Mouse (Mus musculus): Measurements from ENCODE around the gene Syne4. TPM values are rescaled to one million over a fixed set of nuclear protein-coding genes. Genes with fewer than 3 reads are reported as not detected.

The Syne4 gene
- polyA plus RNA-seq, 1 experiment from 2014 or later = 13.1 TPM

DNA sequence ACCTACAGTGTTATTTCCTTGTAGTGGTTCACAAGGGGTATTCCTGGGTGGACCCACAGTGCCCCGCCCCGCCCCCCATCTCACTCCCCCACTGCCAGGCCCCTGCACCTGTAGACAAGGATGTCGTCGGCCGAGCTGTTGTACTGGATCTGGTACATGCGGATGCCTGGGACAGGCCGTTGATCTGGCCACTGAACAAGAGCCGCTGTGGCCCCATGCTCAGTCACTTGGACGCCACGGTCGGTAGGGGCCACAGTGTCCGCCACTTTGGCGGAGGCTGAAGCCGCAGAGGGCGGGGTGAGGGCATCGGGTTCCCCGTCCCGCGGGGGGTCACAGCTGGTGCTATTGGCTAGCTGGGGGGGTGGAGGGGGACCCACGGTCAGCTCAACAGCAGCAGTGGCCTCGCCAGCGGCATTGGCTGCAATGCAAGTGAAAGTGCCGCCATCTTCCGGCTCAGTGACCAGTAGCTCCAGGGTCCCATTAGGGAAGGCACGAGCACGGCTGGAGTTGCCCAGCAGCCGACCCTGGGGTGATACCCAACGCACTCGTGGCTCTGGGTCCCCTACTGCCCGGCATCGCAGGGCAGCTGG is 44.8 kb downstream of the Syne4 start:
- ATAC-seq = no peak
- Histone ChIP-seq H3K9me3 (ENCODE audit: low read length) (no peaks in the 10 kb centered on the region), H3K4me1 (ENCODE audit: insufficient read depth, low read depth, low read length) (peaks cover 4% of the 10 kb centered on the region; the same call in 1 of the 2 replicates), H3K9ac (replicated peaks; ENCODE audit: low read depth) (no peak overlapping the region), H3K4me2 (replicated peaks; ENCODE audit: low read depth, low read length) (no peak overlapping the region), H3K27me3 (replicated peaks; ENCODE audit: insufficient read depth, low read length) (no peaks in the 10 kb centered on the region), H3K36me3 (ENCODE audit: insufficient read depth, low read length) (no peaks in the 10 kb centered on the region), H3K27ac (ENCODE audit: low read length) (no peak overlapping the region), H3K4me3 (ENCODE audit: low read depth, low read length) (no peak overlapping the region)
- no peak for TF ChIP-seq EP300 (IDR thresholded peaks at IDR 0.05)
- WGBS = 82% methylated on average over 29 of the region's 31 CpGs
- DNase-seq (ENCODE audit: low spot score) = no peak

DNA sequence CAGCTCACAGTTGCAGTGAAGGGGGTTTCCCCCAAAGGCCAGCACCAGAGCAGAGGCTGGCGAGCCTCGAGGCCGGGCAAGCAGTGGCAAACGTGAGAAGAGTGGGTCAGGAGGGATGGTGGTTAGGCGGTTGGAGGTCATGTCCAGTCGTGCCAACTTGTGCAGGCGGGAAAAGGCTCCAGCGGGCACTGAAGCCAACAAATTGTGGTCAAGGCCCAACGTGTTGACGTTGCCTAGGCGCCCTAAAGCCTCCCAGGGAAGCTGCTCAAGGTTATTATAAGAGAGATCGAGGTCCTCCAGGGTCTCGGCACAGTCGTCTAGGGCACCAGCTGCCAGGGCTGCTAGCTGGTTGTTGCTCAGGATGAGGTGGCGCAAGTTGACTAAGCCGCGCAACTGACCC is 45.4 kb downstream of the Syne4 start:
- no peak overlapping the region for H3K4me2 ChIP-seq (replicated peaks; ENCODE audit: low read depth, low read length)
- no peak overlapping the region for H3K27ac ChIP-seq (ENCODE audit: low read length)
- H3K9ac ChIP-seq (replicated peaks; ENCODE audit: low read depth) = no peak overlapping the region
- WGBS = 88% methylated on average over 17 of the region's 17 CpGs
- no peak overlapping the region for H3K4me3 ChIP-seq (ENCODE audit: low read depth, low read length)
- ATAC-seq (no peak), DNase-seq (ENCODE audit: low spot score) (no peak)
- TF ChIP-seq EP300 (IDR thresholded peaks at IDR 0.05) (no peak), CTCF (IDR thresholded peaks at IDR 0.05) (no peak)
- H3K36me3 ChIP-seq (ENCODE audit: insufficient read depth, low read length) = no peaks in the 10 kb centered on the region
- H3K27me3 ChIP-seq (replicated peaks; ENCODE audit: insufficient read depth, low read length) = no peaks in the 10 kb centered on the region
- peaks cover 4% of the 10 kb centered on the region; the same call in 1 of the 2 replicates for H3K4me1 ChIP-seq (ENCODE audit: insufficient read depth, low read depth, low read length)
- H3K9me3 ChIP-seq (ENCODE audit: low read length) = no peaks in the 10 kb centered on the region

DNA sequence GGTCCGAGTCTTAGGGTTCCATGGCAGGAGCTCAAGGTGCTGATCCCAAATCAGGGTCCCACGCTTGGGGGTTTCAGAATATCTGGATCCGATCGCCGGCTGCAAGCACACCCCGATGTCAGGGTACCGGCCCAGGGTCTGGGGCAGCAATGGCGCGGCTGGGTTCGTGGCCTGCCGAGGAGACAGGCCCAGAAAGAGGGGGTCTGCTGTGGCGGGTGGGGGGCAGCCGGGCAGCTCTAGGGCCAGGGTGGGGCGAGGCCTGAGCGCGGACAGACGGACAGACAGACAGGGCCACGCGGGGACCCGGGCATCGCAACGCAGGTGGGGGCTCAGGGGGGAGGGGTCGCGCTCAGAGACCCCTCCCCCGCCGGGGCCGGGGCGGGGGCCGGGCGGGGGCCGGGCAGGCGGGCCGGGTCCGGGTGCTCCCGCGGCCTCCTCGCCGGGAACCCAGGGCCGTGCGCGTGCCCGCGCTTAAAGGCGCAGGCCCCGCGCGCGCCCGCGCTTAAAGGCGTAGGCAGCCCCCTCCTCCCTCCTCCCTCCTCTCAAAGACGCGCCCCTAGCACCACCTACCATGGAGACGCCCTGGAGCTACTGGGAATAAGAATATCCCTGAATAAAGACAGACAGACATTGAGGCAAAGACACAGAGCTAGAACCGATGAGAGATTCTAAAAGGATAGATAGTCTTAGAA is 48.2 kb downstream of the Syne4 start, which contains the start of gene Lrfn3:
Gene Lrfn3 (minus strand): TSS at position 121 of the 692 bp plus-strand sequence.
- no peaks in the 10 kb centered on the region for H3K9me3 ChIP-seq (ENCODE audit: low read length)
- ATAC-seq (peak; percentile 73), DNase-seq (ENCODE audit: low spot score) (peak; percentile 75)
- H3K4me3 ChIP-seq (ENCODE audit: low read depth, low read length) = peak within 1 kb of the TSS; percentile 63
- TF ChIP-seq EP300 (IDR thresholded peaks at IDR 0.05) (no peak), CTCF (IDR thresholded peaks at IDR 0.05) (no peak)
- WGBS = 2% methylated on average over 39 of the region's 55 CpGs
- no peaks in the 10 kb centered on the region for H3K36me3 ChIP-seq (ENCODE audit: insufficient read depth, low read length)
- H3K4me1 ChIP-seq (ENCODE audit: insufficient read depth, low read depth, low read length) = peaks cover 4% of the 10 kb centered on the region; the same call in 1 of the 2 replicates
- peak within 1 kb of the TSS; percentile 54 for H3K9ac ChIP-seq (replicated peaks; ENCODE audit: low read depth)
- H3K27me3 ChIP-seq (replicated peaks; ENCODE audit: insufficient read depth, low read length) = no peaks in the 10 kb centered on the region
- H3K4me2 ChIP-seq (replicated peaks; ENCODE audit: low read depth, low read length) = peak within 1 kb of the TSS; percentile 89
- H3K27ac ChIP-seq (ENCODE audit: low read length) = no peak within 1 kb of the TSS

DNA sequence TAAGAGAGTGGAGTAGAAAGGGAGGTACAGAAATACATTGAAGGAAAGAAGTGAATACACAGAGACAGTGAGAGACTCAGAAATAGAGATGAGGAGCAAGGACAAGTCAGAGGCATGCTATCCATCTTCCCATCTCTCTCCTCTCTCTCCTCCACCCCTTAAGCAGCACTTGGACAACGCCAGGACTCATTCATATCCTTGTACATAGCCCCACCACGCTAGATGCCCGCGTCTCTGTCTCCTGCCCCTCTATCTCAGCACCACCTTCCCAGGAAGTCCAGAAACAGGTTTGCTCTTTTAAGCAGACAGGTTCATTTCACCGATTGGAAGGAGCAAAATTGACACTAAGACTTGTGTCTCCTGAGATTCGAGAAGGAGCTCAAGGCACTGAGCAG is 48.7 kb downstream of the Syne4 start:
- no peak for ATAC-seq
- Histone ChIP-seq H3K4me1 (ENCODE audit: insufficient read depth, low read depth, low read length) (peaks cover 4% of the 10 kb centered on the region; the same call in 1 of the 2 replicates), H3K27me3 (replicated peaks; ENCODE audit: insufficient read depth, low read length) (no peaks in the 10 kb centered on the region), H3K9me3 (ENCODE audit: low read length) (no peaks in the 10 kb centered on the region), H3K9ac (replicated peaks; ENCODE audit: low read depth) (peak overlapping the region; percentile 54; the same call in 1 of the 2 replicates), H3K27ac (ENCODE audit: low read length) (no peak overlapping the region), H3K36me3 (ENCODE audit: insufficient read depth, low read length) (no peaks in the 10 kb centered on the region), H3K4me2 (replicated peaks; ENCODE audit: low read depth, low read length) (peak overlapping the region; percentile 89), H3K4me3 (ENCODE audit: low read depth, low read length) (peak overlapping the region; percentile 63)
- DNase-seq (ENCODE audit: low spot score) = no peak
- TF ChIP-seq EP300 (IDR thresholded peaks at IDR 0.05) (no peak), CTCF (IDR thresholded peaks at IDR 0.05) (no peak)
- 52% methylated on average over 6 of the region's 6 CpGs for WGBS

DNA sequence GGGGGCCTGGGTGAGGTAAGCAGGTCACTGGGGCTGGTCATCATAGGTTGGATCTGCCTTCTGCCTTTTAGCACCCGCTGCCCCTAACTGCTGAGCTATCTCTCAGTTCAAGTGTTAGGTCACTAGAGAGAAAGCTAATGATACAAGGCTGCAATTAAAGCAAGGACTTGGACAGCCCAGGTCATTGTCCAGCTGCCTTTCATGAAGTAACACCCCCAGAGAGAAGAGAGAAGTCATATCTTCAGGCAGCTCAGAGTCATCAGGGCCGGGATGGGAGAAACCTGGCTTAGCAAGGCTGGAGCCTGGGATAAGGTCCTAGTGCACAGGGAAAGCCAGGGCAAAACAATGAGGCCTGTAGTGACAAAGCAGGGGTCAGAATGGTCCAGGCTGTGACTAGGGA is 52.9 kb downstream of the Syne4 start:
- 67% methylated on average over 2 of the region's 2 CpGs for WGBS
- H3K27me3 ChIP-seq (replicated peaks; ENCODE audit: insufficient read depth, low read length) = no peaks in the 10 kb centered on the region
- no peak overlapping the region for H3K9ac ChIP-seq (replicated peaks; ENCODE audit: low read depth)
- no peaks in the 10 kb centered on the region for H3K36me3 ChIP-seq (ENCODE audit: insufficient read depth, low read length)
- no peak overlapping the region for H3K27ac ChIP-seq (ENCODE audit: low read length)
- H3K9me3 ChIP-seq (ENCODE audit: low read length) = no peaks in the 10 kb centered on the region
- no peak for ATAC-seq
- no peak overlapping the region for H3K4me2 ChIP-seq (replicated peaks; ENCODE audit: low read depth, low read length)
- TF ChIP-seq CTCF (IDR thresholded peaks at IDR 0.05) (no peak), EP300 (IDR thresholded peaks at IDR 0.05) (no peak)
- no peak for DNase-seq (ENCODE audit: low spot score)
- H3K4me3 ChIP-seq (ENCODE audit: low read depth, low read length) = no peak overlapping the region
- peaks cover 4% of the 10 kb centered on the region; the same call in 1 of the 2 replicates for H3K4me1 ChIP-seq (ENCODE audit: insufficient read depth, low read depth, low read length)

Other genes with a start within 250 kb of the Syne4 start
- gene Zfp82, start 241.9 kb upstream of the Syne4 start, polyA plus RNA-seq (2015; fragmentation: Nextera tagmentation; extraction: Ambion mirVana) = 3.8 and 4.0 TPM in 2 replicates
- gene Gm26920, start 224.4 kb upstream of the Syne4 start, polyA plus RNA-seq (2015; fragmentation: Nextera tagmentation; extraction: Ambion mirVana) = 0.07 TPM in 1 of 2 replicates, not detected in the other
- gene Zfp566, start 224.3 kb upstream of the Syne4 start, polyA plus RNA-seq (2015; fragmentation: Nextera tagmentation; extraction: Ambion mirVana) = 4.8 and 5.2 TPM in 2 replicates
- gene Zfp260, start 220.0 kb upstream of the Syne4 start, polyA plus RNA-seq (2015; fragmentation: Nextera tagmentation; extraction: Ambion mirVana) = 58.4 and 61.0 TPM in 2 replicates
- 3.5 and 3.7 TPM in 2 replicates for gene Zfp382, start 192.9 kb upstream of the Syne4 start, polyA plus RNA-seq (2015; fragmentation: Nextera tagmentation; extraction: Ambion mirVana)
- 6.0 and 6.9 TPM in 2 replicates for gene Zfp146, start 145.1 kb upstream of the Syne4 start, polyA plus RNA-seq (2015; fragmentation: Nextera tagmentation; extraction: Ambion mirVana)
- 18.7 and 18.8 TPM in 2 replicates for gene Cox7a1, start 130.7 kb upstream of the Syne4 start, polyA plus RNA-seq (2015; fragmentation: Nextera tagmentation; extraction: Ambion mirVana)
- gene Capns1, start 116.0 kb upstream of the Syne4 start, polyA plus RNA-seq (2015; fragmentation: Nextera tagmentation; extraction: Ambion mirVana) = 118 and 120 TPM in 2 replicates
- 122 and 144 TPM in 2 replicates for gene Polr2i, start 82.9 kb upstream of the Syne4 start, polyA plus RNA-seq (2015; fragmentation: Nextera tagmentation; extraction: Ambion mirVana)
- 142 and 143 TPM in 2 replicates for gene Tbcb, start 82.5 kb upstream of the Syne4 start, polyA plus RNA-seq (2015; fragmentation: Nextera tagmentation; extraction: Ambion mirVana)
- 0.27 TPM in 1 of 2 replicates, not detected in the other for gene Ovol3, start 79.1 kb upstream of the Syne4 start, polyA plus RNA-seq (2015; fragmentation: Nextera tagmentation; extraction: Ambion mirVana)
- gene Thap8, start 34.7 kb upstream of the Syne4 start, polyA plus RNA-seq (2015; fragmentation: Nextera tagmentation; extraction: Ambion mirVana) = 0.37 and 0.81 TPM in 2 replicates
- gene Wdr62, start 34.4 kb upstream of the Syne4 start, polyA plus RNA-seq (2015; fragmentation: Nextera tagmentation; extraction: Ambion mirVana) = 2.5 and 2.7 TPM in 2 replicates
- 4.3 and 5.0 TPM in 2 replicates for gene Clip3, start 23.1 kb upstream of the Syne4 start, polyA plus RNA-seq (2015; fragmentation: Nextera tagmentation; extraction: Ambion mirVana)
- 60.6 and 78.2 TPM in 2 replicates for gene Alkbh6, start 6.1 kb upstream of the Syne4 start, polyA plus RNA-seq (2015; fragmentation: Nextera tagmentation; extraction: Ambion mirVana)
- not detected in 2 replicates for gene E130208F15Rik, start 6.9 kb downstream of the Syne4 start, polyA plus RNA-seq (2015; fragmentation: Nextera tagmentation; extraction: Ambion mirVana)
- gene Sdhaf1, start 9.1 kb downstream of the Syne4 start, polyA plus RNA-seq (2015; fragmentation: Nextera tagmentation; extraction: Ambion mirVana) = 17.6 and 20.0 TPM in 2 replicates
- gene Lrfn3, start 48.0 kb downstream of the Syne4 start, polyA plus RNA-seq (2015; fragmentation: Nextera tagmentation; extraction: Ambion mirVana) = 2.0 and 2.8 TPM in 2 replicates
- gene Tyrobp, start 99.0 kb downstream of the Syne4 start, polyA plus RNA-seq (2015; fragmentation: Nextera tagmentation; extraction: Ambion mirVana) = 209 and 244 TPM in 2 replicates
- gene Hcst, start 105.0 kb downstream of the Syne4 start, polyA plus RNA-seq (2015; fragmentation: Nextera tagmentation; extraction: Ambion mirVana) = 7.2 and 9.4 TPM in 2 replicates
- 1.9 and 2.5 TPM in 2 replicates for gene Nfkbid, start 106.9 kb downstream of the Syne4 start, polyA plus RNA-seq (2015; fragmentation: Nextera tagmentation; extraction: Ambion mirVana)
- gene Aplp1, start 130.7 kb downstream of the Syne4 start, polyA plus RNA-seq (2015; fragmentation: Nextera tagmentation; extraction: Ambion mirVana) = 6.8 and 8.1 TPM in 2 replicates
- gene Kirrel2, start 142.9 kb downstream of the Syne4 start, polyA plus RNA-seq (2015; fragmentation: Nextera tagmentation; extraction: Ambion mirVana) = not detected in 2 replicates
- 0.12 TPM in 2 replicates for gene Nphs1, start 143.5 kb downstream of the Syne4 start, polyA plus RNA-seq (2015; fragmentation: Nextera tagmentation; extraction: Ambion mirVana)
- not detected in 2 replicates for gene Prodh2, start 178.8 kb downstream of the Syne4 start, polyA plus RNA-seq (2015; fragmentation: Nextera tagmentation; extraction: Ambion mirVana)
- 2.1 TPM in 2 replicates for gene Arhgap33, start 220.3 kb downstream of the Syne4 start, polyA plus RNA-seq (2015; fragmentation: Nextera tagmentation; extraction: Ambion mirVana)
- 22.8 and 27.0 TPM in 2 replicates for gene Hspb6, start 237.4 kb downstream of the Syne4 start, polyA plus RNA-seq (2015; fragmentation: Nextera tagmentation; extraction: Ambion mirVana)
- 4.0 and 4.4 TPM in 2 replicates for gene Proser3, start 237.5 kb downstream of the Syne4 start, polyA plus RNA-seq (2015; fragmentation: Nextera tagmentation; extraction: Ambion mirVana)
- gene Lin37, start 245.0 kb downstream of the Syne4 start, polyA plus RNA-seq (2015; fragmentation: Nextera tagmentation; extraction: Ambion mirVana) = 32.8 and 38.6 TPM in 2 replicates
- gene U2af1l4, start 248.5 kb downstream of the Syne4 start, polyA plus RNA-seq (2015; fragmentation: Nextera tagmentation; extraction: Ambion mirVana) = 75.0 and 86.0 TPM in 2 replicates
- 4.5 and 6.1 TPM in 2 replicates for gene Gm49396, start 248.5 kb downstream of the Syne4 start, polyA plus RNA-seq (2015; fragmentation: Nextera tagmentation; extraction: Ambion mirVana)
- gene Psenen, start 248.8 kb downstream of the Syne4 start, polyA plus RNA-seq (2015; fragmentation: Nextera tagmentation; extraction: Ambion mirVana) = 173 and 184 TPM in 2 replicates

Data from lung, postnatal 0 days (tissue).